Mouse (Mus musculus) cerebellum, adult 2 months (tissue): ENCODE measurements around the gene Zfp536. TPM values are rescaled to one million over a fixed set of nuclear protein-coding genes. Genes with fewer than 3 reads are reported as not detected.

Experiments
- DNase-seq, 2 experiments: peaks; one replicate each; pipeline ENCODE4 v3.0.0; 2021
- H3K27ac ChIP-seq: fragments of 200-500 bp; 2 replicates; pipeline ENCODE4 v1.5.1; 2012; ENCODE audit warnings: low read length, control low read depth, inconsistent platforms; ENCODE audit not compliant: insufficient read depth
- H3K27me3 ChIP-seq: fragments of 200-500 bp; 2 replicates; pipeline ENCODE4 v1.6.1; 2012; ENCODE audit warnings: inconsistent platforms, mild to moderate bottlenecking, low read length, moderate library complexity; ENCODE audit not compliant: control insufficient read depth, insufficient read depth
- H3K4me1 ChIP-seq: fragments of 200-500 bp; 2 replicates; pipeline ENCODE4 v1.6.1; 2011; ENCODE audit warnings: low read length; ENCODE audit not compliant: control insufficient read depth, insufficient read depth
- H3K4me3 ChIP-seq: fragments of 200-500 bp; replicated peaks from 2 replicates; pipeline ENCODE3; 2011; ENCODE audit warnings: mild to moderate bottlenecking, low read depth, low read length, control low read depth; ENCODE audit not compliant: insufficient read depth
- CTCF ChIP-seq: fragments of 200-500 bp; IDR thresholded peaks from 2 replicates; pipeline ENCODE4 v1.5.1; 2011; ENCODE audit warnings: low read depth, mild to moderate bottlenecking, control low read depth, low read length, moderate library complexity, borderline replicate concordance; ENCODE audit not compliant: insufficient read depth
- POLR2A ChIP-seq: fragments of 200-500 bp; IDR thresholded peaks from 2 replicates; pipeline ENCODE4 v1.6.1; 2011; ENCODE audit warnings: low read length, control low read depth, borderline replicate concordance; ENCODE audit not compliant: insufficient read depth
- WGBS: fragments of 180-500 bp; shearing (Covaris S2); methylation state at CpG from one replicate; pipeline ENCODE4 v1.1.7; 2018; 5-methylcytosine and 5-hydroxymethylcytosine counted together
- polyA plus RNA-seq: library from polyadenylated mRNA; depleted of rRNA; stranded (reverse); fragments of >200 nt; gene quantifications from 2 replicates; pipeline ENCODE4 v1.2.3, GENCODE M21; 2012

Gene Zfp536
- polyA plus RNA-seq, 1 experiment: 38.5 TPM

- DNase-seq: peak in 1 of 2 experiments; percentile 67
- Histone ChIP-seq H3K27ac (no peak overlapping the region), H3K4me3 (no peak overlapping the region), H3K4me1 (peaks cover 14% of the 10 kb centered on the region), H3K27me3 (no peaks in the 10 kb centered on the region)
- TF ChIP-seq POLR2A (no peak), CTCF (no peak)
- WGBS: 34% methylated on average over 3 of the region's 3 CpGs
These were observed 192.2 kb downstream of the Zfp536 start for GRCm38 (mm10) chr7:37581262-37581661.

GRCm38 (mm10) chr7:37580554-37580953 lies 192.9 kb downstream of the Zfp536 start:
- H3K27me3 ChIP-seq: no peaks in the 10 kb centered on the region
- WGBS: 63% methylated on average over 5 of the region's 5 CpGs
- no peak for DNase-seq
- no peak overlapping the region for H3K27ac ChIP-seq
- TF ChIP-seq CTCF: no peak
- TF ChIP-seq POLR2A: no peak
- peaks cover 14% of the 10 kb centered on the region for H3K4me1 ChIP-seq
- H3K4me3 ChIP-seq: no peak overlapping the region

- TF ChIP-seq POLR2A (no peak), CTCF (no peak)
- no peak overlapping the region for H3K4me3 ChIP-seq
- 53% methylated on average over 7 of the region's 7 CpGs for WGBS
- DNase-seq: peak; percentile 29 to 55
- no peaks in the 10 kb centered on the region for H3K27me3 ChIP-seq
- H3K4me1 ChIP-seq: peaks cover 17% of the 10 kb centered on the region
- H3K27ac ChIP-seq: no peak overlapping the region
These were observed 201.4 kb downstream of the Zfp536 start for GRCm38 (mm10) chr7:37572021-37572420.

GRCm38 (mm10) chr7:37568811-37569500 lies 204.5 kb downstream of the Zfp536 start:
- DNase-seq: no peak
- TF ChIP-seq CTCF (no peak), POLR2A (no peak)
- no peak overlapping the region for H3K4me3 ChIP-seq
- H3K27me3 ChIP-seq: no peaks in the 10 kb centered on the region
- peaks cover 20% of the 10 kb centered on the region for H3K4me1 ChIP-seq
- 76% methylated on average over 31 of the region's 31 CpGs for WGBS
- no peak overlapping the region for H3K27ac ChIP-seq

GRCm38 (mm10) chr7:37568041-37568440 lies 205.4 kb downstream of the Zfp536 start:
- no peaks in the 10 kb centered on the region for H3K27me3 ChIP-seq
- H3K4me3 ChIP-seq: no peak overlapping the region
- no peak for TF ChIP-seq POLR2A
- TF ChIP-seq CTCF: no peak
- H3K4me1 ChIP-seq: peaks cover 19% of the 10 kb centered on the region
- DNase-seq: no peak
- 61% methylated on average over 14 of the region's 14 CpGs for WGBS
- no peak overlapping the region for H3K27ac ChIP-seq

- H3K4me3 ChIP-seq: no peak overlapping the region
- no peak overlapping the region for H3K27ac ChIP-seq
- TF ChIP-seq POLR2A: no peak
- no peak for TF ChIP-seq CTCF
- no peak for DNase-seq
- WGBS: 46% methylated on average over 9 of the region's 9 CpGs
- H3K27me3 ChIP-seq: no peaks in the 10 kb centered on the region
- peaks cover 4% of the 10 kb centered on the region for H3K4me1 ChIP-seq
These were observed 207.4 kb downstream of the Zfp536 start for GRCm38 (mm10) chr7:37566019-37566418.

- H3K4me1 ChIP-seq: peaks cover 4% of the 10 kb centered on the region
- WGBS: 82% methylated on average over 8 of the region's 8 CpGs
- no peaks in the 10 kb centered on the region for H3K27me3 ChIP-seq
- H3K27ac ChIP-seq: no peak overlapping the region
- no peak for DNase-seq
- TF ChIP-seq POLR2A (no peak), CTCF (no peak)
- no peak overlapping the region for H3K4me3 ChIP-seq
These were observed 208.1 kb downstream of the Zfp536 start for GRCm38 (mm10) chr7:37565371-37565770.

- Histone ChIP-seq H3K27me3 (no peaks in the 10 kb centered on the region), H3K27ac (no peak overlapping the region), H3K4me3 (no peak overlapping the region), H3K4me1 (peaks cover 4% of the 10 kb centered on the region)
- DNase-seq: no peak
- 66% methylated on average over 10 of the region's 10 CpGs for WGBS
- TF ChIP-seq CTCF (no peak), POLR2A (no peak)
These were observed 208.8 kb downstream of the Zfp536 start for GRCm38 (mm10) chr7:37564644-37565043.
